Mouse (Mus musculus): Measurements from ENCODE around the gene Fev.

The Fev gene

GRCm38 (mm10) chr1:74877199-74877598 lies 8.0 kb downstream of the Fev start:
- no peak for DNase-seq

GRCm38 (mm10) chr1:74872218-74872617 lies 13.0 kb downstream of the Fev start:
- DNase-seq: no peak

GRCm38 (mm10) chr1:74861783-74862182 lies 23.4 kb downstream of the Fev start:
- DNase-seq: no peak

- DNase-seq: no peak
These were observed 25.8 kb downstream of the Fev start for GRCm38 (mm10) chr1:74859223-74859984.

GRCm38 (mm10) chr1:74858805-74859204 lies 26.4 kb downstream of the Fev start:
- no peak for DNase-seq

GRCm38 (mm10) chr1:74858171-74858719 lies 27.0 kb downstream of the Fev start:
- DNase-seq: peak; percentile 53

- DNase-seq: no peak
These were observed 27.5 kb downstream of the Fev start for GRCm38 (mm10) chr1:74857677-74858076.

GRCm38 (mm10) chr1:74857201-74857600 lies 28.0 kb downstream of the Fev start:
- no peak for DNase-seq

GRCm38 (mm10) chr1:74856791-74857190 lies 28.4 kb downstream of the Fev start:
- no peak for DNase-seq

GRCm38 (mm10) chr1:74856439-74856720 lies 28.8 kb downstream of the Fev start:
- no peak for DNase-seq

- DNase-seq: no peak
These were observed 29.4 kb downstream of the Fev start for GRCm38 (mm10) chr1:74855651-74856438.

- no peak for DNase-seq
These were observed 30.1 kb downstream of the Fev start for GRCm38 (mm10) chr1:74855156-74855555.

- DNase-seq: peak; percentile 74
These were observed 30.7 kb downstream of the Fev start, which contains the start of gene Cdk5r2 for GRCm38 (mm10) chr1:74854306-74855056. Cdk5r2 (plus strand) TSS chr1:74854934.

GRCm38 (mm10) chr1:74851001-74851775 lies 34.0 kb downstream of the Fev start:
- DNase-seq: no peak

GRCm38 (mm10) chr1:74850251-74850650 lies 35.0 kb downstream of the Fev start:
- DNase-seq: no peak

- DNase-seq: no peak
These were observed 36.3 kb downstream of the Fev start for GRCm38 (mm10) chr1:74848946-74849345.

GRCm38 (mm10) chr1:74846341-74846740 lies 38.9 kb downstream of the Fev start:
- DNase-seq: no peak

- DNase-seq: no peak
These were observed 42.1 kb downstream of the Fev start for GRCm38 (mm10) chr1:74843090-74843489.

- no peak for DNase-seq
These were observed 52.0 kb downstream of the Fev start for GRCm38 (mm10) chr1:74833255-74833654.
